Mouse (Mus musculus) adrenal gland, adult 2 months (tissue): ENCODE data around the gene Tmem178b. TPM values are rescaled to one million over a fixed set of nuclear protein-coding genes. Genes with fewer than 3 reads are reported as not detected.

ENCODE experiments used
- DNase-seq: peaks from one replicate; pipeline ENCODE4 v3.0.0; 2021
- long read RNA-seq: library from polyadenylated mRNA; stranded (forward); transcript quantifications from one replicate; pipeline ENCODE4 v2.0.0, GENCODE M21; 2021
- polyA plus RNA-seq: library from polyadenylated mRNA; depleted of rRNA; stranded (reverse); fragments of >200 nt; gene quantifications from 2 replicates; pipeline ENCODE4 v1.2.3, GENCODE M21; 2012; rRNA removed
- total RNA-seq, 2 experiments: library from RNA; stranded (reverse); gene quantifications; 2 replicates each; pipeline ENCODE4 v1.2.3; 2021

Tmem178b gene
- 10 to 100 TPM in 1 of 2 experiments, 1 to 10 TPM in 1; 8.9 to 31.3 TPM for total RNA-seq
- polyA plus RNA-seq = 7.0 and 15.4 TPM in 2 replicates
- long read RNA-seq = 0 reads

GRCm38 (mm10) chr6:39872901-39873591, at the start of gene Tmem178b:
Gene Tmem178b (plus strand): TSS chr6:39873271.
- DNase-seq = peak; percentile 63

DNA sequence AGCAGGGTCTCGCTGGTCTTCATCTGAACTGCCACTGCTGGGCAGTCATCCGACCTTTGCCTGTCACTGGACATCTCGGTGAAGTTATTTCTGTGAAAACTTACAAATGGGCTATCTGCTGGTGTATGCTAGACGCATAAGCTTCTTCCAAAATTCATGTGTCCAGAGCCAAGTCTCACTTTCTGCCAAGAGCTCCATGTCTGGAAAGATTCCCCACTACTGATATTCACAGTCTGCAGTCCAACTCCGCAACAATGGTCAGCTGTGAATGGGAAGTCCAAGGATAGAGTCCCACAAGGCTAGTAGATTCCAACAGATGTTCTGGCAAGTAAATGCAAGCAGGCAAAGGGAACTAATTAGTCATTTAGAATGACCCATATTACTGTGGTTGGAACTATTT, 44.3 kb upstream of the Tmem178b start:
- no peak for DNase-seq

- no peak for DNase-seq
Observed at GRCm38 (mm10) chr6:39843698-39844342, 29.3 kb upstream of the Tmem178b start.

GRCm38 (mm10) chr6:39847538-39847937, 25.5 kb upstream of the Tmem178b start:
- DNase-seq = no peak

- DNase-seq = peak; percentile 21
Observed at GRCm38 (mm10) chr6:39848766-39849165, 24.3 kb upstream of the Tmem178b start.

- DNase-seq = no peak
Observed at GRCm38 (mm10) chr6:39849667-39850066, 23.4 kb upstream of the Tmem178b start.

DNA sequence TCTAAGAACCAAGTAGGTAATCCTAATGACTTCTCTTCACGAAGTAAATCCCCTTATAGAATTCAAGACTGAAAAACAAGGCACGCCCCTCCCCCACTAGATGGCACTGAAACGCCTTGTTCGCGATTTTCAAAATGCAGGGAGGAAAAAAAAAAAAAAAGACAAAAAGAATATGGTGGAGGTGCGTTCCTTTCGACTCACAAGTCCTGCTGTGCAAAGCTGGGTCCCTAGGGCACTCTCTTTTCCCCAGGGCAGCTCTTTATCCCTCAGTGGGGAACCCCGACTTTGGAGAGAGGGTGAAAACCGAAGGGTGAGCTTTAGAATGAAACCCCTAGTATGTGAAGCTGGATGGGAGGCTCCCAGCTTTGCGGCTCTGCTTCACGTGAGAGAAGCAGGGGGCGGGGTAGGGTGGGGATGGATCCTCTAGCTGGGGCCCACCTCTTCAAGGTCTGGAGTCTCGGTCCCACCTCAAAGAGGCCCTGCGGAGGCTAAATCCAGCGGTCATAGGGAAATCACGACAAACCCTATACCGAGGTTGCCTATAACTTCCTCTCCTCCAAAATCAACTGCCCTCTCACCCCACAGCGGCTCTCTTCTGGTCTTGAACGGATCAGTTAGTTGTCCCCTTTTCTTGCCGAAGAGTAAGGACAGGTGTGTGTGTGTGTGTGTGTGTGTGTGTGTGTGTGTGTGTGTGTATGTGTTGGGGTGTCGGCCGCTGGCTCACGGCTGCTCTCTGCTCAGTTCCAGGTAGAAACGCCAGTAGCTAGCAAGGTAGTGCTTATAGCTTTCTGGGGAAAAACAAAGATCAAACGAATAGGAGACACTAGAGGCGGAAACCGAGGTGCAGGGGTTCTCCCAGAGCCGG, 2.6 kb upstream of the Tmem178b start:
- peak; percentile 71 for DNase-seq

GRCm38 (mm10) chr6:39871381-39872305, 1.4 kb upstream of the Tmem178b start:
- DNase-seq = peak; percentile 89

- peak; percentile 80 for DNase-seq
Observed at GRCm38 (mm10) chr6:39872306-39872900, 668 bp upstream of the Tmem178b start.

DNA sequence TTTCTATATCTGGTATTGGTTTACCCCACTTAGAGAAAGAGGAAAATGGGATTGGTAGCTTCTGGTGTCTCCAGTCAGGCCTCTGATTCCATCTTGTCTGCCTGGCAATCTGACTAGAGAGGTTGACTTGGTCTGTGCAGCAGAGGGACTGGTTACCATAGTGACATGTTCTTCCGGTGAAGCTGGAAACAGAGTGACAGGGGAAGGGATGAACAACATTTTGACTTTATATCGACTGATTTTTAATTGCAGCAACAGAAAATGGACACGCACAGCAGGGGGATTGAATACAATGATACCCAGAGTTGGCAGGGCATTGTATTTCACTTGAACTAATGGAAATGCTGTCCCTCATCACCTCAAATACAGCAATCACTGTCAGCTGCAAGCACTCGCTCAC, 2.1 kb downstream of the Tmem178b start:
- DNase-seq = no peak

GRCm38 (mm10) chr6:39876444-39876843, 3.4 kb downstream of the Tmem178b start:
- DNase-seq = no peak

DNA sequence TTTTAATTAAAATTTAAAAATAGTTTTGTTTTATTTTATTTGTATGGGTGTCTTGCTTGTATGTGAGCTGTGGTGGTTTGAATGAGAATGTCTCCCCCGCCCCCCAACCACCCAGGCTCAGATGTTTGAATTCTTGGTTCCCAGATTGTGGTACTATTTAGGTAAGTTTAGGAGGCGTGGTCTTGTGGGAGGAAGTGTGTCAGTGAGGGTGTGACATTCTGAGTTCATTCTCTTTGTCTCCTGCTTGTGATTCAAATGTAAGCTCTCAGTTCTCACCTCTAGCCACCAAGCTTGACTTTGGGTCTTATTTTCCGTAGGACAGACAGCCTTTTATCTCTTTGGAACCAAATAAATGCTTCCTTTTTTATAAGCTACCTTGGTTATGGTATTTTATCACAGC, 17.7 kb downstream of the Tmem178b start:
- DNase-seq = no peak

DNA sequence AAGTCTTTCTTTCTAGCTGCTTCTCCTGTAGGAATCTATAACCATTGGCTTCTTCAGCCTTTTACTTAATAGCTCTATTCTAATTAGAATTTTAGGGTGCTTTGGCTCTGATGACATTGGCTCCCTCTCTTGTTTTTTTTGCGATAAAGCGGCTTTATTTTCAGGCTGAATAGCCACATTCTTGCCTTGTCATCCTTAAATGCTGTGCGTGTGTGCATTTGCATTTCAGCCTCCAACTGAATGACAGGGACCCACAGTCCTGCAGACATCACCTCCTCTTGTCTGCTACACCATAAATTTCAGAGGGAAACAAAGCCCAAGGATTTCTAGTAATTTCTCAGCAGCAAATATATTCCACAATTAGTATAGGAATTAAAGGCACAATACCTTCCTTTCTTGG, 23.4 kb downstream of the Tmem178b start:
- DNase-seq = no peak

GRCm38 (mm10) chr6:39899231-39899630, 26.2 kb downstream of the Tmem178b start:
- DNase-seq = peak; percentile 4

DNA sequence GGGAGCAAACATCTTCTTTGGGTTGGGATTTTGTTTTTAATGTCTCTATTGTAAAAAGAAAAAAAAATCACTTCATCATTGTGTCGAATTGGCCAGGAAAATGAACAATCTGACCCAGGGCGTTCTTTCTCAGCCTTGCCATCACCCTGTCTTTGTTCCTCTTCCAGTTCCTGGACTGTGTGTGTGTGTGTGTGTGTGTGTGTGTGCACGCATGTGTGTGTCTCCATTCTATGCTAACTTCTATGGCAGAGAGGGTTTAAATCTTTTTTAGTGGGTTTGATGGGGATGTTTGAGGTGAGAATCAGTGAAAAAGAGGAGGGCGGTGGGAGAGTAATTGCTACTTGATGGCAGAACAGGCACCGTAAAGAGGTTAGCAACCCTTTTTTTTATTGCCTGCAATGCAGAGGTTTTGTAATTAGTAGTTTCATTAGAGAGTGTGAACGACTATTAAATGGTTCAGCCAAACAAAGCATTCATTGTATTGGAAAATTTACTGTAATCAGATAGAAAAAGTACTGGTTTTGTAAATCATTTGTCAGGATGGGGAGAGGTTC, 30.2 kb downstream of the Tmem178b start:
- no peak for DNase-seq

- DNase-seq = no peak
Observed at GRCm38 (mm10) chr6:39903845-39904244, 30.8 kb downstream of the Tmem178b start.

- no peak for DNase-seq
Observed at GRCm38 (mm10) chr6:39914956-39915355, 41.9 kb downstream of the Tmem178b start.

GRCm38 (mm10) chr6:39915636-39916281, 42.7 kb downstream of the Tmem178b start:
- no peak for DNase-seq

- DNase-seq = no peak
Observed at GRCm38 (mm10) chr6:39916514-39916913, 43.4 kb downstream of the Tmem178b start.

GRCm38 (mm10) chr6:39917242-39917641, 44.2 kb downstream of the Tmem178b start:
- DNase-seq = no peak
